Mouse (Mus musculus): Measurements from ENCODE around the gene Spaca4. TPM values are rescaled to one million over a fixed set of nuclear protein-coding genes. Genes with fewer than 3 reads are reported as not detected.

The Spaca4 gene
- polyA plus RNA-seq, 1 experiment from 2014 or later, result not detected

GRCm38 (mm10) chr7:45701607-45702006 is 24.0 kb downstream of the Spaca4 start:
- no peak overlapping the region for H3K27ac ChIP-seq
- H3K4me2 ChIP-seq, result peak overlapping the region; percentile 88
- H3K36me3 ChIP-seq (replicated peaks), result no peaks in the 10 kb centered on the region
- WGBS, result 84% methylated on average over 11 of the region's 11 CpGs
- peak overlapping the region; percentile 7; the same call in 1 of the 2 replicates for H3K9ac ChIP-seq
- H3K4me1 ChIP-seq, result peaks cover 63% of the 10 kb centered on the region
- H3K4me3 ChIP-seq, result no peak overlapping the region
- no peak for ATAC-seq (replicated peaks)
- no peaks in the 10 kb centered on the region for H3K9me3 ChIP-seq
- H3K27me3 ChIP-seq (replicated peaks), result no peaks in the 10 kb centered on the region

- no peak for ATAC-seq (replicated peaks)
- H3K36me3 ChIP-seq (replicated peaks), result no peaks in the 10 kb centered on the region
- peak overlapping the region; percentile 7; the same call in 1 of the 2 replicates for H3K9ac ChIP-seq
- H3K4me2 ChIP-seq, result peak overlapping the region; percentile 88
- H3K27me3 ChIP-seq (replicated peaks), result no peaks in the 10 kb centered on the region
- peak overlapping the region; percentile 85 for H3K27ac ChIP-seq
- H3K9me3 ChIP-seq, result no peaks in the 10 kb centered on the region
- peak overlapping the region; percentile 55 for H3K4me3 ChIP-seq
- H3K4me1 ChIP-seq, result peaks cover 58% of the 10 kb centered on the region
- 25% methylated on average over 11 of the region's 11 CpGs for WGBS
Observed at GRCm38 (mm10) chr7:45701072-45701471, 24.5 kb downstream of the Spaca4 start.

- Histone ChIP-seq H3K4me1 (peaks cover 52% of the 10 kb centered on the region), H3K4me2 (peak overlapping the region; percentile 88), H3K27ac (peak overlapping the region; percentile 85), H3K9ac (peak overlapping the region; percentile 74), H3K4me3 (peak overlapping the region; percentile 55), H3K27me3 (replicated peaks) (no peaks in the 10 kb centered on the region), H3K36me3 (replicated peaks) (no peaks in the 10 kb centered on the region), H3K9me3 (no peaks in the 10 kb centered on the region)
- WGBS, result under 1% methylated on average over 20 of the region's 20 CpGs
- peak; percentile 5 for ATAC-seq (replicated peaks)
Observed at GRCm38 (mm10) chr7:45700301-45701015, 25.2 kb downstream of the Spaca4 start.

- Histone ChIP-seq H3K36me3 (replicated peaks) (no peaks in the 10 kb centered on the region), H3K9ac (peak within 1 kb of the TSS; percentile 74), H3K4me2 (peak within 1 kb of the TSS; percentile 88), H3K4me3 (peak within 1 kb of the TSS; percentile 55), H3K27ac (peak within 1 kb of the TSS; percentile 85), H3K9me3 (no peaks in the 10 kb centered on the region), H3K4me1 (peaks cover 47% of the 10 kb centered on the region), H3K27me3 (replicated peaks) (no peaks in the 10 kb centered on the region)
- WGBS, result 1% methylated on average over 36 of the region's 36 CpGs
- ATAC-seq (replicated peaks), result peak; percentile 4; the same call in 1 of the 2 replicates
Observed at GRCm38 (mm10) chr7:45699523-45700141, 26.0 kb downstream of the Spaca4 start, which contains the start of gene Car11. Gene Car11 (plus strand): TSS chr7:45699843.

GRCm38 (mm10) chr7:45697894-45698293 is 27.7 kb downstream of the Spaca4 start:
- Histone ChIP-seq H3K9ac (no peak overlapping the region), H3K27me3 (replicated peaks) (no peaks in the 10 kb centered on the region), H3K4me3 (no peak overlapping the region), H3K9me3 (no peaks in the 10 kb centered on the region), H3K27ac (no peak overlapping the region), H3K4me1 (peaks cover 37% of the 10 kb centered on the region), H3K4me2 (no peak overlapping the region), H3K36me3 (replicated peaks) (no peaks in the 10 kb centered on the region)
- ATAC-seq (replicated peaks), result no peak
- WGBS, result 86% methylated on average over 7 of the region's 7 CpGs

- Histone ChIP-seq H3K27me3 (replicated peaks) (no peaks in the 10 kb centered on the region), H3K27ac (no peak overlapping the region), H3K4me1 (peaks cover 16% of the 10 kb centered on the region; the same call in 1 of the 2 replicates), H3K4me2 (no peak overlapping the region), H3K4me3 (no peak overlapping the region), H3K36me3 (replicated peaks) (no peaks in the 10 kb centered on the region), H3K9me3 (no peaks in the 10 kb centered on the region), H3K9ac (no peak overlapping the region)
- WGBS, result 25% methylated on average over 6 of the region's 6 CpGs
- no peak for ATAC-seq (replicated peaks)
Observed at GRCm38 (mm10) chr7:45695098-45695497, 30.5 kb downstream of the Spaca4 start.

GRCm38 (mm10) chr7:45693921-45694591 is 31.6 kb downstream of the Spaca4 start, which contains the start of gene Sec1:
Gene Sec1 (minus strand): TSS chr7:45694402.
- 91% methylated on average over 50 of the region's 50 CpGs for WGBS
- peaks cover 8% of the 10 kb centered on the region; the same call in 1 of the 2 replicates for H3K4me1 ChIP-seq
- H3K9me3 ChIP-seq, result no peaks in the 10 kb centered on the region
- H3K9ac ChIP-seq, result no peak within 1 kb of the TSS
- no peak within 1 kb of the TSS for H3K4me2 ChIP-seq
- H3K36me3 ChIP-seq (replicated peaks), result no peaks in the 10 kb centered on the region
- no peak within 1 kb of the TSS for H3K4me3 ChIP-seq
- H3K27me3 ChIP-seq (replicated peaks), result no peaks in the 10 kb centered on the region
- no peak for ATAC-seq (replicated peaks)
- H3K27ac ChIP-seq, result no peak within 1 kb of the TSS

- Histone ChIP-seq H3K4me1 (no peaks in the 10 kb centered on the region), H3K4me2 (no peak overlapping the region), H3K36me3 (replicated peaks) (no peaks in the 10 kb centered on the region), H3K4me3 (no peak overlapping the region), H3K27me3 (replicated peaks) (no peaks in the 10 kb centered on the region), H3K9me3 (no peaks in the 10 kb centered on the region), H3K27ac (no peak overlapping the region), H3K9ac (no peak overlapping the region)
- ATAC-seq (replicated peaks), result no peak
- WGBS, result 84% methylated on average over 2 of the region's 2 CpGs
Observed at GRCm38 (mm10) chr7:45692364-45692763, 33.2 kb downstream of the Spaca4 start.

- no peaks in the 10 kb centered on the region for H3K36me3 ChIP-seq (replicated peaks)
- no peaks in the 10 kb centered on the region for H3K9me3 ChIP-seq
- 75% methylated on average over 11 of the region's 11 CpGs for WGBS
Observed at GRCm38 (mm10) chr7:45689800-45690199, 35.8 kb downstream of the Spaca4 start.

GRCm38 (mm10) chr7:45689099-45689498 is 36.5 kb downstream of the Spaca4 start:
- no peak overlapping the region for H3K9ac ChIP-seq
- H3K9me3 ChIP-seq, result no peaks in the 10 kb centered on the region
- no peak overlapping the region for H3K4me3 ChIP-seq
- 64% methylated on average over 6 of the region's 6 CpGs for WGBS
- no peaks in the 10 kb centered on the region for H3K27me3 ChIP-seq (replicated peaks)
- no peak for ATAC-seq (replicated peaks)
- H3K4me1 ChIP-seq, result no peaks in the 10 kb centered on the region
- no peaks in the 10 kb centered on the region for H3K36me3 ChIP-seq (replicated peaks)
- H3K4me2 ChIP-seq, result no peak overlapping the region
- no peak overlapping the region for H3K27ac ChIP-seq

More at GRCm38 (mm10) chr7:45689800-45690199, 35.8 kb downstream of the Spaca4 start:
- Histone ChIP-seq H3K4me3 (no peak overlapping the region), H3K27me3 (replicated peaks) (no peaks in the 10 kb centered on the region), H3K27ac (no peak overlapping the region), H3K9ac (no peak overlapping the region), H3K4me2 (no peak overlapping the region), H3K4me1 (no peaks in the 10 kb centered on the region)
- ATAC-seq (replicated peaks), result no peak

- Histone ChIP-seq H3K4me1 (peaks cover 5% of the 10 kb centered on the region; the same call in 1 of the 2 replicates), H3K4me3 (no peak overlapping the region), H3K27me3 (replicated peaks) (no peaks in the 10 kb centered on the region), H3K9ac (no peak overlapping the region), H3K4me2 (no peak overlapping the region), H3K27ac (no peak overlapping the region), H3K9me3 (no peaks in the 10 kb centered on the region), H3K36me3 (replicated peaks) (no peaks in the 10 kb centered on the region)
- ATAC-seq (replicated peaks), result no peak
- WGBS, result 77% methylated on average over 3 of the region's 3 CpGs
Observed at GRCm38 (mm10) chr7:45686841-45687240, 38.8 kb downstream of the Spaca4 start.

GRCm38 (mm10) chr7:45685811-45686210 is 39.8 kb downstream of the Spaca4 start:
- H3K36me3 ChIP-seq (replicated peaks), result no peaks in the 10 kb centered on the region
- 59% methylated on average over 10 of the region's 10 CpGs for WGBS
- H3K27ac ChIP-seq, result no peak overlapping the region
- H3K4me2 ChIP-seq, result no peak overlapping the region
- no peaks in the 10 kb centered on the region for H3K9me3 ChIP-seq
- peaks cover 5% of the 10 kb centered on the region; the same call in 1 of the 2 replicates for H3K4me1 ChIP-seq
- no peak for ATAC-seq (replicated peaks)
- no peak overlapping the region for H3K9ac ChIP-seq
- H3K27me3 ChIP-seq (replicated peaks), result no peaks in the 10 kb centered on the region
- no peak overlapping the region for H3K4me3 ChIP-seq

All from midbrain, embryonic 15.5 days (tissue).